Mouse (Mus musculus): ENCODE results near the gene Ltb4r1.

The Ltb4r1 gene

GRCm38 (mm10) chr14:55747051-55747847 is 18.5 kb upstream of the Ltb4r1 start:
- no peak for DNase-seq (ENCODE audit: low spot score)

GRCm38 (mm10) chr14:55757566-55757965 is 8.2 kb upstream of the Ltb4r1 start:
- no peak for DNase-seq (ENCODE audit: low spot score)

- DNase-seq (ENCODE audit: low spot score) = peak; percentile 74
Measured at GRCm38 (mm10) chr14:55758363-55758784, 7.4 kb upstream of the Ltb4r1 start, which contains the start of gene Cideb. Gene Cideb (minus strand): TSS chr14:55758458.

GRCm38 (mm10) chr14:55760156-55760555 is 5.6 kb upstream of the Ltb4r1 start:
- DNase-seq (ENCODE audit: low spot score) = peak; percentile 79

- DNase-seq (ENCODE audit: low spot score) = no peak
Measured at GRCm38 (mm10) chr14:55761163-55761562, 4.6 kb upstream of the Ltb4r1 start, which contains the start of gene Ltb4r2. Gene Ltb4r2 (plus strand): TSS chr14:55761428.

- DNase-seq (ENCODE audit: low spot score) = no peak
Measured at GRCm38 (mm10) chr14:55762001-55762821, 3.6 kb upstream of the Ltb4r1 start.

- DNase-seq (ENCODE audit: low spot score) = no peak
Measured at GRCm38 (mm10) chr14:55763166-55763565, 2.6 kb upstream of the Ltb4r1 start.

- peak; percentile 82 for DNase-seq (ENCODE audit: low spot score)
Measured at GRCm38 (mm10) chr14:55767519-55768414, 2.0 kb downstream of the Ltb4r1 start.

GRCm38 (mm10) chr14:55768555-55768954 is 2.8 kb downstream of the Ltb4r1 start:
- DNase-seq (ENCODE audit: low spot score) = no peak

GRCm38 (mm10) chr14:55769087-55769703 is 3.4 kb downstream of the Ltb4r1 start:
- DNase-seq (ENCODE audit: low spot score) = no peak

GRCm38 (mm10) chr14:55776711-55777110 is 10.9 kb downstream of the Ltb4r1 start:
- DNase-seq (ENCODE audit: low spot score) = no peak

- no peak for DNase-seq (ENCODE audit: low spot score)
Measured at GRCm38 (mm10) chr14:55777176-55777575, 11.4 kb downstream of the Ltb4r1 start.

GRCm38 (mm10) chr14:55777806-55778205 is 12.0 kb downstream of the Ltb4r1 start:
- DNase-seq (ENCODE audit: low spot score) = no peak

GRCm38 (mm10) chr14:55778686-55779085 is 12.9 kb downstream of the Ltb4r1 start:
- DNase-seq (ENCODE audit: low spot score) = no peak

- no peak for DNase-seq (ENCODE audit: low spot score)
Measured at GRCm38 (mm10) chr14:55779656-55780055, 13.9 kb downstream of the Ltb4r1 start.

- no peak for DNase-seq (ENCODE audit: low spot score)
Measured at GRCm38 (mm10) chr14:55780736-55781135, 15.0 kb downstream of the Ltb4r1 start.

- peak; percentile 80 for DNase-seq (ENCODE audit: low spot score)
Measured at GRCm38 (mm10) chr14:55781310-55781709, 15.5 kb downstream of the Ltb4r1 start.

GRCm38 (mm10) chr14:55782361-55782960 is 16.7 kb downstream of the Ltb4r1 start:
- DNase-seq (ENCODE audit: low spot score) = no peak

- peak; percentile 70 for DNase-seq (ENCODE audit: low spot score)
Measured at GRCm38 (mm10) chr14:55783171-55783957, 17.6 kb downstream of the Ltb4r1 start.

- DNase-seq (ENCODE audit: low spot score) = no peak
Measured at GRCm38 (mm10) chr14:55783958-55784235, 18.1 kb downstream of the Ltb4r1 start, which contains the start of gene Adcy4. Gene Adcy4 (minus strand): TSS chr14:55784095.

All from MN1 (cell line).